8 mouse cellular contexts compared by ENCODE assay signal in the genomic region with DNA sequence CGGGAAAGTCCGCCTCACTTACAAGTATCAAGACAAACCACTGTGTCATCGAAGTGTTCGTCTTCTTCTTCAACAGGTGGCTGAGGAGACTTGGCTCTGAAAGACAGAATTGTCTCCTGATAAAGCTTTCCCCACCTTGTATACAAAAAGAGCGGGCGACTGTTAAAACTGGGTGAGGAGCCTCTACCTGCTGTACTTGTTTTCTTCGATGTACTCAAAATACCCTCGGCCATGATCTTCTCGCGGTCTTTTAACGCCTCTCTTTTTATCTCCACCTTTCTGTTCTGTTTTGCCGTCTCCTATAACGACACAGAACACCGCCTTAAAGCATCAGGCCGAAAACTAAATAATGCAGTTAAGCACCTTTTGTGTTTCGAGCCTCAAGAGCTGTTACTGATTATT. TPM values are rescaled to one million over a fixed set of nuclear protein-coding genes. Genes with fewer than 3 reads are reported as not detected.
DNase-seq lines count a peak whose midpoint lies in the region; ATAC-seq and TF ChIP-seq lines count a peak whose summit lies in the region.

No protein-coding gene starts in this region.

- peak; percentile 25 for DNase-seq in kidney, adult 18-20 months
- DNase-seq in kidney, adult 11 months = no peak
- DNase-seq in G1E (ENCODE audit: low spot score) = no peak
- DNase-seq in layer of hippocampus, postnatal 10 days (ENCODE audit: low spot score in 2 of 2) = no peak
- no peak for DNase-seq in gastrocnemius, postnatal 10 days

- peaks cover 52% of the 10 kb centered on the region for H3K36me3 ChIP-seq in G1E (replicated peaks)
- H3K36me3 ChIP-seq in limb, embryonic 15.5 days = peaks cover 23% of the 10 kb centered on the region
- H3K36me3 ChIP-seq in neural tube, embryonic 15.5 days = peaks cover 30% of the 10 kb centered on the region

- WGBS in limb, embryonic 15.5 days = under 1% methylated on average over 16 of the region's 16 CpGs
- WGBS in neural tube, embryonic 15.5 days = 0% methylated on average over 16 of the region's 16 CpGs

- H3K9ac ChIP-seq in limb, embryonic 15.5 days = peak overlapping the region; percentile 100
- peak overlapping the region; percentile 100 for H3K9ac ChIP-seq in neural tube, embryonic 15.5 days (replicated peaks)

- TF ChIP-seq CTCF in G1E (IDR thresholded peaks at IDR 0.05; ENCODE audit: low read depth, low read length) = no peak

- no peak for ATAC-seq in G1E (ENCODE audit: extremely low read depth, insufficient number of reproducible peaks, low FRiP score, poor library complexity, severe bottlenecking)
- peak; percentile 26; the same call in 1 of the 2 replicates for ATAC-seq in erythroid progenitor cell, adult 5-6 weeks (replicated peaks; ENCODE audit: low FRiP score, poor library complexity, severe bottlenecking)
- no peak for ATAC-seq in limb, embryonic 15.5 days (ENCODE audit: insufficient number of reproducible peaks, low FRiP score, low TSS enrichment, low read depth)
- ATAC-seq in neural tube, embryonic 15.5 days (ENCODE audit: low FRiP score) = no peak

- H3K27me3 ChIP-seq in G1E (ENCODE audit: insufficient read depth, low read length) = no peaks in the 10 kb centered on the region
- no peaks in the 10 kb centered on the region for H3K27me3 ChIP-seq in limb, embryonic 15.5 days
- no peaks in the 10 kb centered on the region for H3K27me3 ChIP-seq in neural tube, embryonic 15.5 days (replicated peaks)

- H3K4me1 ChIP-seq in G1E (ENCODE audit: insufficient read depth, low read depth, low read length) = peaks cover 39% of the 10 kb centered on the region
- H3K4me1 ChIP-seq in limb, embryonic 15.5 days = peaks cover 21% of the 10 kb centered on the region
- H3K4me1 ChIP-seq in neural tube, embryonic 15.5 days = peaks cover 29% of the 10 kb centered on the region

- H3K4me3 ChIP-seq in G1E (ENCODE audit: low read depth, low read length) = peak overlapping the region; percentile 100
- H3K4me3 ChIP-seq in limb, embryonic 15.5 days = peak overlapping the region; percentile 99
- peak overlapping the region; percentile 96 for H3K4me3 ChIP-seq in neural tube, embryonic 15.5 days (replicated peaks)

- peak overlapping the region; percentile 49 for H3K4me2 ChIP-seq in limb, embryonic 15.5 days
- H3K4me2 ChIP-seq in neural tube, embryonic 15.5 days = peak overlapping the region; percentile 84

- H3K9me3 ChIP-seq in G1E (replicated peaks) = no peaks in the 10 kb centered on the region
- no peaks in the 10 kb centered on the region for H3K9me3 ChIP-seq in limb, embryonic 15.5 days
- H3K9me3 ChIP-seq in neural tube, embryonic 15.5 days (replicated peaks) = no peaks in the 10 kb centered on the region

- peak overlapping the region; percentile 100 for H3K27ac ChIP-seq in limb, embryonic 15.5 days
- peak overlapping the region; percentile 98; the same call in 1 of the 2 replicates for H3K27ac ChIP-seq in neural tube, embryonic 15.5 days (replicated peaks)

RNA-seq across cellular contexts. Expression of a gene that starts 1.7 kb away (rescaled TPM):
- total RNA-seq in G1E (2014; fragmentation: Nextera tagmentation) (932 and 945 TPM in 2 replicates), G1E (2017) (331 and 441 TPM in 2 replicates)
- 726 and 956 TPM in 2 replicates for polyA plus RNA-seq in G1E (2012)
- 388 and 415 TPM in 2 replicates for total RNA-seq in erythroid progenitor cell, adult 5-6 weeks (2015; ENCODE audit: low replicate concordance)
- 473 and 501 TPM in 2 replicates for total RNA-seq in erythroid progenitor cell, adult 5-6 weeks (2017; ENCODE audit: low replicate concordance)
- 250 and 296 TPM in 2 replicates for polyA plus RNA-seq in limb, embryonic 15.5 days (2015; fragmentation: Nextera tagmentation; extraction: Ambion mirVana)
- 224 and 254 TPM in 2 replicates for polyA plus RNA-seq in neural tube, embryonic 15.5 days (2015; fragmentation: Nextera tagmentation; extraction: Ambion mirVana)
- total RNA-seq in layer of hippocampus, postnatal 10 days (2021) = 100 to 1,000 TPM; 432 to 471 TPM
- 100 to 1,000 TPM; 180 to 224 TPM for total RNA-seq in gastrocnemius, postnatal 10 days (2021)

RNA-seq across cellular contexts. Expression of a gene that starts 16.9 kb away (rescaled TPM):
- total RNA-seq in G1E (2014; fragmentation: Nextera tagmentation) (230 and 246 TPM in 2 replicates), G1E (2017) (135 and 179 TPM in 2 replicates)
- polyA plus RNA-seq in G1E (2012) = 11.2 and 18.4 TPM in 2 replicates
- total RNA-seq in erythroid progenitor cell, adult 5-6 weeks (2015; ENCODE audit: low replicate concordance) = 148 and 178 TPM in 2 replicates
- total RNA-seq in erythroid progenitor cell, adult 5-6 weeks (2017; ENCODE audit: low replicate concordance) = 230 and 253 TPM in 2 replicates
- 101 TPM in 2 replicates for polyA plus RNA-seq in limb, embryonic 15.5 days (2015; fragmentation: Nextera tagmentation; extraction: Ambion mirVana)
- 115 and 122 TPM in 2 replicates for polyA plus RNA-seq in neural tube, embryonic 15.5 days (2015; fragmentation: Nextera tagmentation; extraction: Ambion mirVana)
- total RNA-seq in layer of hippocampus, postnatal 10 days (2021) = 10 to 100 TPM; 41.4 to 48.3 TPM
- 10 to 100 TPM; 35.3 to 38.1 TPM for total RNA-seq in gastrocnemius, postnatal 10 days (2021)
